Mouse (Mus musculus) lung, embryonic 14.5 days (tissue): Measurements from ENCODE around the gene Adora3. TPM values are rescaled to one million over a fixed set of nuclear protein-coding genes. Genes with fewer than 3 reads are reported as not detected.
A peak's percentile ranks its signal among the peaks of the same experiment; 100 is the strongest.

ENCODE experiments used
- ATAC-seq: fragments of 200-750 bp; cut with Nextera tagmentation; 2 replicates; pipeline ENCODE4 v1.8.0; 2017; ENCODE audit warnings: mild to moderate bottlenecking, moderate TSS enrichment, moderate library complexity; ENCODE audit not compliant: insufficient read depth
- DNase-seq: peaks from one replicate; pipeline ENCODE4 v3.0.0-alpha.2; 2015
- H3K27ac ChIP-seq: fragments of 300-500 bp; sonication (generic); 2 replicates; pipeline ENCODE4 v1.5.1; 2014; ENCODE audit warnings: low read depth, mild to moderate bottlenecking, moderate library complexity
- H3K27me3 ChIP-seq: fragments of 300-500 bp; sonication (generic); 2 replicates; pipeline ENCODE4 v1.6.1; 2014; ENCODE audit warnings: low read length, control low read depth; ENCODE audit not compliant: insufficient read depth
- H3K36me3 ChIP-seq: fragments of 300-500 bp; sonication (generic); 2 replicates; pipeline ENCODE4 v1.6.1; 2014; ENCODE audit warnings: control low read depth; ENCODE audit not compliant: insufficient read depth
- H3K4me1 ChIP-seq: fragments of 300-500 bp; sonication (generic); 2 replicates; pipeline ENCODE4 v1.6.1; 2014; ENCODE audit warnings: antibody characterized with exemption, control low read depth; ENCODE audit not compliant: insufficient read depth
- H3K4me2 ChIP-seq: fragments of 300-500 bp; sonication (generic); 2 replicates; pipeline ENCODE4 v1.6.1; 2014; ENCODE audit warnings: mild to moderate bottlenecking
- H3K4me3 ChIP-seq: fragments of 300-500 bp; sonication (generic); 2 replicates; pipeline ENCODE4 v1.5.1; 2014; ENCODE audit warnings: low read depth, low read length
- H3K9ac ChIP-seq: fragments of 300-500 bp; sonication (generic); 2 replicates; pipeline ENCODE4 v1.6.1; 2014
- H3K9me3 ChIP-seq: fragments of 300-500 bp; sonication (generic); 2 replicates; pipeline ENCODE4 v1.6.1; 2016; ENCODE audit warnings: low read depth, low read length, control low read depth
- CTCF ChIP-seq: IDR thresholded peaks from 2 replicates; pipeline ENCODE4 v1.5.1; 2016; ENCODE audit warnings: antibody characterized with exemption, low read depth
- WGBS: fragments of 180-500 bp; shearing (Covaris S2); extraction: QIAGEN DNeasy Blood & Tissue Kit; methylation state at CpG from one replicate; pipeline ENCODE4 v1.1.7; 2014; 5-methylcytosine and 5-hydroxymethylcytosine counted together
- polyA plus RNA-seq: library from polyadenylated mRNA; unstranded; fragments of >200 nt; fragmentation: Nextera tagmentation; extraction: Ambion mirVana; gene quantifications from 2 replicates; pipeline ENCODE4 v1.2.1, GENCODE M21; 2014

Adora3 gene
- polyA plus RNA-seq, 1 experiment from 2014 or later: 0.18 TPM

- no peak for DNase-seq
- 64% methylated on average over 5 of the region's 5 CpGs for WGBS
- Histone ChIP-seq H3K9ac (no peak overlapping the region), H3K9me3 (no peaks in the 10 kb centered on the region), H3K27ac (no peak overlapping the region), H3K4me1 (no peaks in the 10 kb centered on the region; the same call in 1 of the 2 replicates), H3K4me2 (no peak overlapping the region), H3K27me3 (no peaks in the 10 kb centered on the region), H3K36me3 (no peaks in the 10 kb centered on the region), H3K4me3 (no peak overlapping the region)
- no peak for TF ChIP-seq CTCF
- no peak for ATAC-seq
Observed at GRCm38 (mm10) chr3:105857513-105857912, 13.1 kb upstream of the Adora3 start.

GRCm38 (mm10) chr3:105861747-105862366, 8.8 kb upstream of the Adora3 start:
- no peak overlapping the region for H3K9ac ChIP-seq
- no peak overlapping the region for H3K4me3 ChIP-seq
- DNase-seq: peak; percentile 18
- H3K27ac ChIP-seq: no peak overlapping the region
- H3K9me3 ChIP-seq: no peaks in the 10 kb centered on the region
- no peak for TF ChIP-seq CTCF
- WGBS: 40% methylated on average over 7 of the region's 7 CpGs
- no peak overlapping the region for H3K4me2 ChIP-seq
- no peaks in the 10 kb centered on the region for H3K27me3 ChIP-seq
- no peak for ATAC-seq
- peaks cover 7% of the 10 kb centered on the region; the same call in 1 of the 2 replicates for H3K4me1 ChIP-seq
- H3K36me3 ChIP-seq: no peaks in the 10 kb centered on the region

DNA sequence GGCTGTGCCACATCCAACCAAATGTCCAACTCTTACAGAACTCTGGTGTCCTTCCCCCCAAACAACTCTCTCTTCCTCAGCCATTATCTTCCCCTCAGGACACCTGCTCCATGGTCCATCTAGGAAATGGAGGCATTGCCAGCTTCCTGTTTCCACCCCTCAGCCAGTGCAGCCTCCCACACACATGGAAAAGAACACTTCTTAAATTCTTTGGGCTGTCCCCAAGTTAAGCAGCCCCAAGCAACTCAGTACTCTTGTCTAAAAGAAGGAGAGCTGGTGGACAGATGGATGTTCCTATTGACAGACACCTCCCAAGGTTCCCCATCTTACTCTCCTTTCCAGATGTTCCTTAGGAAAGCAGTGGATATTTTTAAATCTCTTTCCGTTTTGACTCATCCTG, 6.5 kb upstream of the Adora3 start:
- Histone ChIP-seq H3K27me3 (no peaks in the 10 kb centered on the region), H3K27ac (no peak overlapping the region), H3K4me1 (peaks cover 15% of the 10 kb centered on the region), H3K9me3 (no peaks in the 10 kb centered on the region), H3K4me2 (no peak overlapping the region), H3K4me3 (no peak overlapping the region), H3K36me3 (no peaks in the 10 kb centered on the region), H3K9ac (no peak overlapping the region)
- 68% methylated on average over 1 of the region's 1 CpGs for WGBS
- ATAC-seq (no peak), DNase-seq (no peak)
- TF ChIP-seq CTCF: no peak

DNA sequence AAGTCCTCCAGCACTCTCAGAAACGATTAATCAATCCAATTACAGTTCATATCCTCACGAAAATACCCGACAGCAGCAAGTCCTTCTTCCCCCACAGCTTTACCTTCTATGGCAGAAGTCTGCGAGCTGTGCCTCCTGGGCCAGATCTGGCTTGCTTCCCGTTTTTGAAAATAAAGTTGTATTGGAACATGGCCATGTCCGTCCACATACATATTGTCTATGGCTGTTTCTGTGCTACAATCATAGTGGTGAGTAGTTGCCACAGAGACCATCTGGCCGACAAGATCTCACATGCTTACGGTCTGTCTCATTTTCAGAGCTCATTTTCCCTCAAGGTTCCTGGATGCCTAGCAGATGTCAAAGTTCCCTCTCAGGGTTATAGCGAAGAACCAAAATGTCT, 5.5 kb upstream of the Adora3 start:
- H3K9me3 ChIP-seq: no peaks in the 10 kb centered on the region
- no peaks in the 10 kb centered on the region for H3K36me3 ChIP-seq
- H3K27ac ChIP-seq: no peak overlapping the region
- no peak for TF ChIP-seq CTCF
- H3K4me3 ChIP-seq: no peak overlapping the region
- peak; percentile 64 for DNase-seq
- ATAC-seq: peak; percentile 58; the same call in 1 of the 2 replicates
- H3K4me2 ChIP-seq: no peak overlapping the region
- peaks cover 15% of the 10 kb centered on the region for H3K4me1 ChIP-seq
- H3K27me3 ChIP-seq: no peaks in the 10 kb centered on the region
- H3K9ac ChIP-seq: no peak overlapping the region
- WGBS: 48% methylated on average over 9 of the region's 9 CpGs

GRCm38 (mm10) chr3:105868135-105868534, 2.5 kb upstream of the Adora3 start:
- WGBS: 27% methylated on average over 2 of the region's 2 CpGs
- TF ChIP-seq CTCF: no peak
- H3K9me3 ChIP-seq: no peaks in the 10 kb centered on the region
- H3K4me3 ChIP-seq: no peak overlapping the region
- no peak overlapping the region for H3K27ac ChIP-seq
- no peak overlapping the region for H3K4me2 ChIP-seq
- H3K4me1 ChIP-seq: peaks cover 18% of the 10 kb centered on the region
- DNase-seq (peak; percentile 72), ATAC-seq (no peak; the same call in 1 of the 2 replicates)
- no peaks in the 10 kb centered on the region for H3K27me3 ChIP-seq
- H3K9ac ChIP-seq: no peak overlapping the region
- H3K36me3 ChIP-seq: no peaks in the 10 kb centered on the region

- H3K4me1 ChIP-seq: peaks cover 10% of the 10 kb centered on the region; the same call in 1 of the 2 replicates
- no peak overlapping the region for H3K9ac ChIP-seq
- ATAC-seq (no peak), DNase-seq (peak; percentile 62)
- H3K27me3 ChIP-seq: no peaks in the 10 kb centered on the region
- peak overlapping the region; percentile 55 for H3K27ac ChIP-seq
- no peak for TF ChIP-seq CTCF
- WGBS: 24% methylated on average over 6 of the region's 6 CpGs
- H3K9me3 ChIP-seq: no peaks in the 10 kb centered on the region
- no peak overlapping the region for H3K4me3 ChIP-seq
- peak overlapping the region; percentile 12; the same call in 1 of the 2 replicates for H3K4me2 ChIP-seq
- no peaks in the 10 kb centered on the region for H3K36me3 ChIP-seq
Observed at GRCm38 (mm10) chr3:105872034-105872433, 1.4 kb downstream of the Adora3 start.

GRCm38 (mm10) chr3:105872579-105872978, 1.9 kb downstream of the Adora3 start:
- no peaks in the 10 kb centered on the region for H3K36me3 ChIP-seq
- H3K27me3 ChIP-seq: no peaks in the 10 kb centered on the region
- H3K9me3 ChIP-seq: no peaks in the 10 kb centered on the region
- 22% methylated on average over 3 of the region's 3 CpGs for WGBS
- H3K4me3 ChIP-seq: no peak overlapping the region
- H3K4me1 ChIP-seq: peaks cover 9% of the 10 kb centered on the region; the same call in 1 of the 2 replicates
- no peak overlapping the region for H3K9ac ChIP-seq
- H3K4me2 ChIP-seq: peak overlapping the region; percentile 12; the same call in 1 of the 2 replicates
- TF ChIP-seq CTCF: no peak
- H3K27ac ChIP-seq: peak overlapping the region; percentile 55
- no peak for ATAC-seq
- DNase-seq: peak; percentile 42
